ENCODE assay signal across 18 mouse cellular contexts in genomic region chr4:109901076-109901475, GRCm38 (mm10).
"Had no signal": no experiment of that assay in that cellular context is flagged by ENCODE, and none has a peak within 500 bp of the region (broad histone marks: within the 10 kb centered on the region; RNA-seq: fewer than 3 reads in every experiment).

No protein-coding gene starts in this region.

- DNase-seq: lung, adult 18-20 months; lung, embryonic 14.5 days; lung, postnatal 10 days; lung, postnatal 4 days; midbrain, embryonic 14.5 days; right cerebral cortex, adult 18-20 months; right cerebral cortex, postnatal 25 days; right cerebral cortex, postnatal 4 days; spleen, adult 18-20 months; thymus, adult 18-20 months; thymus, postnatal 14 days; thymus, postnatal 36 days had no signal

- H3K4me1 ChIP-seq: neural tube, embryonic 13.5 days; neural tube, embryonic 15.5 days had no signal

- ATAC-seq: midbrain, embryonic 16.5 days had no signal

- H3K9ac ChIP-seq: lung, embryonic 14.5 days; neural tube, embryonic 13.5 days; neural tube, embryonic 15.5 days had no signal

- H3K27me3 ChIP-seq: megakaryocyte, embryonic 14.5 days; neural tube, embryonic 13.5 days; neural tube, embryonic 15.5 days had no signal

- H3K4me2 ChIP-seq: lung, embryonic 14.5 days; midbrain, embryonic 11.5 days; neural tube, embryonic 13.5 days; neural tube, embryonic 15.5 days had no signal

- H3K9me3 ChIP-seq: megakaryocyte, embryonic 14.5 days; neural tube, embryonic 13.5 days; neural tube, embryonic 15.5 days had no signal

- H3K36me3 ChIP-seq: neural tube, embryonic 13.5 days had no signal

- H3K27ac ChIP-seq: neural tube, embryonic 13.5 days; neural tube, embryonic 15.5 days had no signal

- H3K4me3 ChIP-seq: megakaryocyte, embryonic 14.5 days; myocyte; neural tube, embryonic 13.5 days; neural tube, embryonic 15.5 days had no signal
